In genomic region chr10:91060742-91061141, GRCm38 (mm10) we compare ENCODE assay signal across 9 mouse cellular contexts. TPM values are rescaled to one million over a fixed set of nuclear protein-coding genes. Genes with fewer than 3 reads are reported as not detected.
DNase-seq lines count a peak whose midpoint lies in the region; ATAC-seq and TF ChIP-seq lines count a peak whose summit lies in the region.
"Had no signal": no experiment of that assay in that cellular context is flagged by ENCODE, and none has a peak within 500 bp of the region (broad histone marks: within the 10 kb centered on the region; RNA-seq: fewer than 3 reads in every experiment).

No protein-coding gene starts in this region.

- 36% methylated on average over 5 of the region's 5 CpGs for WGBS in kidney, embryonic 15.5 days
- 38% methylated on average over 5 of the region's 5 CpGs for WGBS in liver, postnatal 0 days (ENCODE audit: insufficient replicate concordance)

- TF ChIP-seq CTCF in CH12.LX (conservative IDR thresholded peaks at IDR 0.05 in 1 of 2, IDR thresholded peaks at IDR 0.05 in 1 of 2; ENCODE audit: low read depth in 2 of 2, low read length in 2 of 2), result peak in 1 of 2 experiments; percentile 67; a peak in 2 of 4 replicates
- peak; percentile 65 for TF ChIP-seq CTCF in liver, postnatal 0 days (IDR thresholded peaks at IDR 0.05; ENCODE audit: low read depth)

- H3K4me3 ChIP-seq in kidney, embryonic 15.5 days (replicated peaks), result no peak overlapping the region
- no peak overlapping the region for H3K4me3 ChIP-seq in CH12.LX (replicated peaks in 1 of 3; ENCODE audit: low read depth in 2 of 3, low read length in 2 of 3, poor library complexity in 1 of 3)
- H3K4me3 ChIP-seq in liver, postnatal 0 days (ENCODE audit: low read depth, low read length), result no peak overlapping the region
- H3K4me3 ChIP-seq: hindbrain, embryonic 15.5 days had no signal

- no peak overlapping the region for H3K4me2 ChIP-seq in kidney, embryonic 15.5 days
- no peak overlapping the region for H3K4me2 ChIP-seq in CH12.LX (ENCODE audit: insufficient read depth, low read depth, poor library complexity, severe bottlenecking)
- H3K4me2 ChIP-seq in liver, postnatal 0 days (ENCODE audit: low read depth, low read length), result no peak overlapping the region
- H3K4me2 ChIP-seq: hindbrain, embryonic 15.5 days had no signal

- in situ Hi-C loops in CH12.LX (cut with MboI; ENCODE audit: low pct_ligation_motif_present, low pct_unique_long_range_greater_than_20kb, low sequenced_read_pairs), result no loop called here

- no peak overlapping the region for H3K9ac ChIP-seq in kidney, embryonic 15.5 days
- H3K9ac ChIP-seq in CH12.LX (ENCODE audit: insufficient read depth, low read depth), result no peak overlapping the region
- no peak overlapping the region for H3K9ac ChIP-seq in liver, postnatal 0 days (replicated peaks)
- H3K9ac ChIP-seq: hindbrain, embryonic 15.5 days had no signal

- TF ChIP-seq RAD21 in CH12.LX (IDR thresholded peaks at IDR 0.05; ENCODE audit: low read depth, low read length), result peak; percentile 60

- no peaks in the 10 kb centered on the region for H3K4me1 ChIP-seq in kidney, embryonic 15.5 days
- no peaks in the 10 kb centered on the region for H3K4me1 ChIP-seq in CH12.LX (ENCODE audit: control insufficient read depth in 1 of 2, insufficient read depth in 2 of 2)
- H3K4me1 ChIP-seq in liver, postnatal 0 days (ENCODE audit: insufficient read depth), result no peaks in the 10 kb centered on the region
- H3K4me1 ChIP-seq: hindbrain, embryonic 15.5 days had no signal

- H3K36me3 ChIP-seq in kidney, embryonic 15.5 days, result peaks cover 70% of the 10 kb centered on the region
- peaks cover 44 to 75% of the 10 kb centered on the region in 2 experiments for H3K36me3 ChIP-seq in CH12.LX (replicated peaks in 1 of 2; ENCODE audit: control insufficient read depth in 1 of 2, insufficient read depth in 1 of 2, low read length in 1 of 2)
- H3K36me3 ChIP-seq in liver, postnatal 0 days (replicated peaks; ENCODE audit: insufficient read depth, low read length), result peaks cover 41% of the 10 kb centered on the region

- dilution Hi-C loops in CH12.LX (cut with MboI; ENCODE audit: extremely low pct_ligation_motif_present, extremely low pct_unique_long_range_greater_than_20kb, low sequenced_read_pairs), result no loop called here

- H3K27me3 ChIP-seq in kidney, embryonic 15.5 days, result no peaks in the 10 kb centered on the region
- no peaks in the 10 kb centered on the region for H3K27me3 ChIP-seq in CH12.LX (replicated peaks)
- H3K27me3 ChIP-seq in liver, postnatal 0 days (ENCODE audit: insufficient read depth, low read length), result no peaks in the 10 kb centered on the region
- H3K27me3 ChIP-seq: hindbrain, embryonic 15.5 days had no signal

- no peak; the same call in 1 of the 2 replicates for ATAC-seq in kidney, embryonic 15.5 days (replicated peaks; ENCODE audit: low FRiP score)
- peak; percentile 58; the same call in 1 of the 2 replicates for ATAC-seq in liver, postnatal 0 days

- DNase-seq in kidney, adult 9 months, result peak; percentile 35
- DNase-seq in CH12.LX (ENCODE audit: extremely low read depth), result peak; percentile 48
- DNase-seq in adipocyte (ENCODE audit: low spot score), result peak; percentile 17
- no peak for DNase-seq in liver, postnatal 0 days
- DNase-seq in thymus, postnatal 10 days (ENCODE audit: low spot score in 2 of 2), result no peak
- no peak for DNase-seq in adrenal gland, postnatal 25 days
- DNase-seq in gastrocnemius, postnatal 25 days, result no peak

- no peaks in the 10 kb centered on the region for H3K9me3 ChIP-seq in kidney, embryonic 15.5 days (replicated peaks)
- no peaks in the 10 kb centered on the region for H3K9me3 ChIP-seq in CH12.LX (replicated peaks; ENCODE audit: low read length)
- H3K9me3 ChIP-seq in liver, postnatal 0 days (ENCODE audit: low read length), result no peaks in the 10 kb centered on the region
- H3K9me3 ChIP-seq: hindbrain, embryonic 15.5 days had no signal

- no peak for TF ChIP-seq POLR2A in CH12.LX (IDR thresholded peaks at IDR 0.05; ENCODE audit: low read depth, low read length)

- no peak for TF ChIP-seq EP300 in CH12.LX (IDR thresholded peaks at IDR 0.05; ENCODE audit: low read length)
- TF ChIP-seq EP300 in liver, postnatal 0 days (IDR thresholded peaks at IDR 0.05; ENCODE audit: low read depth), result no peak

- no peak overlapping the region for H3K27ac ChIP-seq in kidney, embryonic 15.5 days
- H3K27ac ChIP-seq in CH12.LX (ENCODE audit: insufficient read depth, low read depth), result no peak overlapping the region
- H3K27ac ChIP-seq in liver, postnatal 0 days (ENCODE audit: low read depth), result no peak overlapping the region
- H3K27ac ChIP-seq: hindbrain, embryonic 15.5 days had no signal

- H3K79me2 ChIP-seq in CH12.LX (replicated peaks; ENCODE audit: control insufficient read depth, extremely low read depth, insufficient read depth, poor library complexity, severe bottlenecking), result no peaks in the 10 kb centered on the region

TF ChIP-seq in CH12.LX, 34 proteins besides CTCF, POLR2A, EP300 and RAD21:
- peak; percentile 54 for TF ChIP-seq SMC3 (IDR thresholded peaks at IDR 0.05; ENCODE audit: low read depth, low read length)
- TF ChIP-seq MXI1 (IDR thresholded peaks at IDR 0.05; ENCODE audit: low read depth, low read length), result no peak

RNA-seq across cellular contexts. Expression of gene Apaf1, which starts 21.8 kb away (rescaled TPM):
- polyA plus RNA-seq in kidney, embryonic 15.5 days (2015; fragmentation: Nextera tagmentation; extraction: Ambion mirVana), result 17.3 and 19.7 TPM in 2 replicates
- total RNA-seq in CH12.LX (2012; rRNA removed) (17.6 and 22.1 TPM in 2 replicates), CH12.LX (2014; rRNA removed) (27.3 and 29.6 TPM in 2 replicates)
- 16.0 and 18.2 TPM in 2 replicates for polyA plus RNA-seq in CH12.LX (2012; ENCODE audit: insufficient read length, low read depth)
- 5.9 and 6.8 TPM in 2 replicates for polyA plus RNA-seq in liver, postnatal 0 days (2015; fragmentation: Nextera tagmentation; extraction: Ambion mirVana)
- 6.2 and 8.3 TPM in 2 replicates for total RNA-seq in adrenal gland, postnatal 25 days (2021)
- 1 to 10 TPM; 2.9 to 3.3 TPM for total RNA-seq in gastrocnemius, postnatal 25 days (2021)

RNA-seq across cellular contexts. Expression of gene Ikbip, which starts 22.0 kb away (rescaled TPM):
- 43.0 and 46.6 TPM in 2 replicates for polyA plus RNA-seq in kidney, embryonic 15.5 days (2015; fragmentation: Nextera tagmentation; extraction: Ambion mirVana)
- total RNA-seq in CH12.LX (2012; rRNA removed) (6.2 and 7.2 TPM in 2 replicates), CH12.LX (2014; rRNA removed) (4.7 and 6.0 TPM in 2 replicates)
- polyA plus RNA-seq in CH12.LX (2012; ENCODE audit: insufficient read length, low read depth), result 2.1 and 2.5 TPM in 2 replicates
- polyA plus RNA-seq in liver, postnatal 0 days (2015; fragmentation: Nextera tagmentation; extraction: Ambion mirVana), result 5.6 and 5.7 TPM in 2 replicates
- total RNA-seq in adrenal gland, postnatal 25 days (2021), result 32.8 and 34.0 TPM in 2 replicates
- total RNA-seq in gastrocnemius, postnatal 25 days (2021), result 10 to 100 TPM in 1 of 2 experiments, 1 to 10 TPM in 1; 9.1 to 12.1 TPM

Comparison
In these comparisons a context has a peak if more than half of its experiments do, and no peak if none do; other contexts are left out.
1. DNase-seq: peak in kidney, adult 9 months (single experiment), CH12.LX (single experiment) and adipocyte (single experiment); none in liver, postnatal 0 days (single experiment), thymus, postnatal 10 days (0 of 2), adrenal gland, postnatal 25 days (single experiment) and gastrocnemius, postnatal 25 days (single experiment).